Mouse (Mus musculus) lung, postnatal 14 days (tissue): ENCODE measurements around the gene Sh2d1a.

Experiments
- DNase-seq: peaks from one replicate; pipeline ENCODE4 v3.0.0; 2021

The Sh2d1a gene

GRCm38 (mm10) chrX:42502291-42503043 lies at the start of gene Sh2d1a:
Gene Sh2d1a (plus strand): TSS chrX:42502453.
- no peak for DNase-seq

GRCm38 (mm10) chrX:42453001-42453400 lies 49.3 kb upstream of the Sh2d1a start:
- no peak for DNase-seq

GRCm38 (mm10) chrX:42454533-42454932 lies 47.7 kb upstream of the Sh2d1a start:
- DNase-seq = no peak

GRCm38 (mm10) chrX:42489446-42489845 lies 12.8 kb upstream of the Sh2d1a start, which contains the start of gene Tex13c2:
Gene Tex13c2 (plus strand): TSS chrX:42489691.
- DNase-seq = no peak

- DNase-seq = no peak
Observed at GRCm38 (mm10) chrX:42490336-42490735, 11.9 kb upstream of the Sh2d1a start.

- DNase-seq = no peak
Observed at GRCm38 (mm10) chrX:42500538-42500937, 1.7 kb upstream of the Sh2d1a start.

GRCm38 (mm10) chrX:42511105-42511504 lies 8.9 kb downstream of the Sh2d1a start:
- no peak for DNase-seq

- DNase-seq = no peak
Observed at GRCm38 (mm10) chrX:42512567-42512966, 10.3 kb downstream of the Sh2d1a start.

GRCm38 (mm10) chrX:42522868-42523267 lies 20.6 kb downstream of the Sh2d1a start:
- no peak for DNase-seq

GRCm38 (mm10) chrX:42530703-42531102 lies 28.4 kb downstream of the Sh2d1a start:
- no peak for DNase-seq

- DNase-seq = no peak
Observed at GRCm38 (mm10) chrX:42540030-42540755, 37.9 kb downstream of the Sh2d1a start.

GRCm38 (mm10) chrX:42540756-42541053 lies 38.5 kb downstream of the Sh2d1a start:
- DNase-seq = peak; percentile 72

- no peak for DNase-seq
Observed at GRCm38 (mm10) chrX:42545076-42545475, 42.8 kb downstream of the Sh2d1a start.

GRCm38 (mm10) chrX:42548513-42548912 lies 46.3 kb downstream of the Sh2d1a start:
- DNase-seq = no peak

GRCm38 (mm10) chrX:42557284-42557683 lies 55.0 kb downstream of the Sh2d1a start:
- peak; percentile 43 for DNase-seq

GRCm38 (mm10) chrX:42558683-42559082 lies 56.4 kb downstream of the Sh2d1a start:
- DNase-seq = no peak
